Mouse (Mus musculus) frontal cortex, adult 2 months (tissue): ENCODE results near the gene Elavl1. TPM values are rescaled to one million over a fixed set of nuclear protein-coding genes. Genes with fewer than 3 reads are reported as not detected.

Source experiments
- DNase-seq, 2 experiments: peaks; one replicate each; pipeline ENCODE4 v3.0.0; 2022; ENCODE audit warnings: low spot score in 1 of 2; ENCODE audit errors: extremely low spot score in 1 of 2
- polyA plus RNA-seq: library from polyadenylated mRNA; depleted of rRNA; stranded (reverse); fragments of >200 nt; gene quantifications from 2 replicates; pipeline ENCODE4 v1.2.3, GENCODE M21; 2012

The Elavl1 gene
- polyA plus RNA-seq, 1 experiment: 40.2 TPM

- DNase-seq: peak; percentile 73 to 95
Observed at GRCm38 (mm10) chr8:4322470-4322869, 2.7 kb downstream of the Elavl1 start.

DNA sequence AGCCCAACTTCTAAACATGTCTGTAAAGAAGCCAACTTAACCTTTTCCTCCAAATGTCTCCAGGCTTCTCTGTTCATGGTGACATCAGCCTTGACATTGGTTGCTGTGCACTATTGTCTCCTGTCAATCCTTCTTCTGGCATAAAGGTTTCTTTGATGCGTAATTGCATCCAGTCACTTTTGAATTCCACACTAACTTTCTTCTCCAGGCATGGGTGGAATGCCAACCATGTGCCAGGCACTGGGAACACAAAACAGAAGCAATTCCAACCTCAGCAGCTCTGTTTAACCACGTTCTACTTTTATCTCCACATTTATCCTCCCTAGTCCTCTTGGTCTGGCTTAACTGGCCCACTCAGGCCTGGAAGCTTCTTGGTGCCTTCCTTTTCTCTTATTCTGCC is 4.2 kb downstream of the Elavl1 start:
- no peak for DNase-seq

DNA sequence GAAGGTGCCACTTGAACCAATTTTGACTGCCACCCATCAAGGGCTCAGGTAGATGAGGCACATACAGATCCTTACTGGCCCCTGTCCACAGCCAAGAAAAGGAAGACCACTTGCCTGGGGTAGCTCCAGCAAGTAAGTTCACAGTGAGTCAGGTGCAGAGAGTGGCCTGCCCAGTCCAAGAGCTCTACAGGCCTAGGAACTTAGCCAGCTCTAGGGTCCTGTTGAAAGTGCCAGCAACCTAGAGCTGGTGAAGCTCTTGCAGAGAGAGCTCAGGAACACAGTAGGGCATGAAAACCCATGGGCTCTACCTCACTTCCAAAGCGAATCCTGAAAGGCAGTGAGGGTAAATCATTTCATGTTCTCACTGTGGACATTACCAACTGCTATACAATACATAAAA is 4.8 kb downstream of the Elavl1 start:
- DNase-seq: no peak

DNA sequence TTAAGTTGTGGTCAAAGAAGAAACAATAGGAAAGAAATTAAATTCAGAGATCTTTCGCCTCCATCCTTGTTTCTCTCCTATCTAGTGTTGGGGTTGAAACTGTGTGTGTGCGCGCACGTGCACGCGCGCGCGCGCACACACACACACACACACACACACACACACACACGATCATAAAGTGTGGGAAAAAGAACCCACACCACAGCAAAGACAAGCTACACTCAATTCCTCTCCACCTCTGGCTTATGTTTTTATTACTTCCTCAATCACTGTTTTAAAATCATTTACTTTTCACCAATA is 5.7 kb downstream of the Elavl1 start:
- no peak for DNase-seq

DNA sequence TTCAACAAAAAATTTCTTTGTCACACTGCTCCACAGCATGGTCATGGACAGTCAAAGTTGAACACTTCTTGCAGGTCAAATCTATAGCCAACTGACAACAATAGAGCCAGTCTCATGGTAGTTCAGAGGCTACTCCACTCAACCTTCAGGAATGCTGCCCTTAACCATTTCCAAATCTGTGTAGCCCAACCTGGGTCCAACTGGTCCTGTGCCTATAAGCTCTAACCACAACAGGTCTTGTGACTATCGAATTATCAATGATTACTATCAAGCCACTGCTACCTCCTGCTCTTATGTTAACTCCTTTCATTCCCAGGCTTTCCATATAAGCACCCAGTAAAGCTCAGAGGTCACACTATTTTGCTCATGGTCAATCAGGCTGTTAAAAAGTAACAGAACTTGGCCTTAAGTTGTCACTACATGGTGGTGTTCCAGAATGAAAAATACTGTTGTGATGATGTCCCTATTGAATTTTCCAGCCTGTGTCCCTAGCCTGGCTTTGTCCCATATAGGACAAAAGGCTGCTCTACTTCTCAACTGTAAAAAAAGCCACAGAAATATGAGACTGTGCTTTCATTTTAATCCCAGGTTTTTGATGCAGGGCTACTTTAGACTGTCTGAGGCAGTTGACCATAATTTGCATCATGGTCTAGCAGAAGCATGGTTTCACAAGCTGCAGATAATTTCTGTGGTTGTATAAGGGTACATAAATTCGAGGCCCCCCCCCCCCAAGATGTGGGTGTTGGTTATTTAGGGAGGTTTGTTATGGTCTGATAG is 6.2 kb downstream of the Elavl1 start:
- DNase-seq: no peak

DNA sequence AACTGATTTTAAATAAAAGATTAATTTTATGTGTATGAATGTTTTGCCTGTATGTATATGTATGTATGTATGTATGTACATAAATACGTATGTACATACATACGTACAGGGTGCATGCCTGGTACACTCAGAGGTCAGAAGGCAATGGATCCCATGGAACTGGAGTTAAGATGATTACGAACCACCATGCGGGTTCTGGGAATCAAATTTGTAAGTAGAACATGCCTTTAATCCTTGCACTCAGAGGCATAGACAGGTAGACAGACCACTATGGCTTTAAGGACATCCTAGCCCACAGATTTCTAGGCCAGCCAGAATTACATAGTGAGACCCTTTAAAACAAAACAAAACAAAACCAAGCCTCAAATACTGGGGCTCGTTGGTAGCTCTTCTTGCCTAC is 7.1 kb downstream of the Elavl1 start:
- DNase-seq: no peak

DNA sequence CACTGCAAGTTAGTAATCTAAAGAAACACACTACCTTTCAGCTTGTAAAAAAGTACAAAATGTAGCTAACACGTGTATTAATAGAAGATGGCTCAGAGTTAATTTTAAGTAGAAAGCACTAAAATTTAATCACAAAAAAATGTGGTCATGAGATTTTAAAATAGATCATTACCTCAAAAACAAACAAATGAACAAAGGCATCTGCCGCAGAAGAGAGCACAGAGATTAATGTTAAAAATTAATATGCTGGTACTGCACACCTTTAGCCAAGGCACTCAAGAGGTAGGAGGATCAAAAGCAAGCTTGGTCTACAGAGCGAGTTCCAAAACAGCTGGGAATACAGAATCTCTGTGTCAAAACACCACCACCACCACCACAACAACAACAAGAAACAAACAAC is 10.4 kb downstream of the Elavl1 start:
- no peak for DNase-seq

GRCm38 (mm10) chr8:4313254-4314124 is 11.7 kb downstream of the Elavl1 start:
- DNase-seq: peak in 1 of 2 experiments; percentile 28

GRCm38 (mm10) chr8:4312104-4312503 is 13.1 kb downstream of the Elavl1 start:
- no peak for DNase-seq

GRCm38 (mm10) chr8:4305838-4306237 is 19.4 kb downstream of the Elavl1 start:
- DNase-seq: no peak

- DNase-seq: no peak
Observed at GRCm38 (mm10) chr8:4304124-4304547, 21.1 kb downstream of the Elavl1 start.

DNA sequence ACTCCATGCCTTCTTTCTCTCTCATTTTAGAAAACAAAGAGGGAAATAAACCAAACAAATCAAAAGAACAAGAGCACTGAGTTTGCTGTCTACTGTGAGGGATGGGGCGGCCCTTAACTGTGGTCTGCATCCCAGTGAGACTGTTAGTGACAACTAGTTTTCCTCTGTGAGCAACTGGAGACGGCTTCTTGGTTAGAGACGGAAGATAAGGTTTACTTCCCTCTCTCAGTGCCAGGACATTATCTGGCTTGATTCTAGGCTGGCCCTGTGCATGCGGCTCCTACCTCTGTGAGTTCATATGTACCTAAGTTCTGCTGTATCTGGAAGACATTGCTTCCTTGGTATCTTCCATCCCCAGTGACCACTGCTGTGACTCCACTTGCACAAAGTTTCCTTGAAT is 27.4 kb downstream of the Elavl1 start:
- DNase-seq: no peak

- no peak for DNase-seq
Observed at GRCm38 (mm10) chr8:4292738-4293137, 32.5 kb downstream of the Elavl1 start.

- no peak for DNase-seq
Observed at GRCm38 (mm10) chr8:4276111-4276465, 49.1 kb downstream of the Elavl1 start.

DNA sequence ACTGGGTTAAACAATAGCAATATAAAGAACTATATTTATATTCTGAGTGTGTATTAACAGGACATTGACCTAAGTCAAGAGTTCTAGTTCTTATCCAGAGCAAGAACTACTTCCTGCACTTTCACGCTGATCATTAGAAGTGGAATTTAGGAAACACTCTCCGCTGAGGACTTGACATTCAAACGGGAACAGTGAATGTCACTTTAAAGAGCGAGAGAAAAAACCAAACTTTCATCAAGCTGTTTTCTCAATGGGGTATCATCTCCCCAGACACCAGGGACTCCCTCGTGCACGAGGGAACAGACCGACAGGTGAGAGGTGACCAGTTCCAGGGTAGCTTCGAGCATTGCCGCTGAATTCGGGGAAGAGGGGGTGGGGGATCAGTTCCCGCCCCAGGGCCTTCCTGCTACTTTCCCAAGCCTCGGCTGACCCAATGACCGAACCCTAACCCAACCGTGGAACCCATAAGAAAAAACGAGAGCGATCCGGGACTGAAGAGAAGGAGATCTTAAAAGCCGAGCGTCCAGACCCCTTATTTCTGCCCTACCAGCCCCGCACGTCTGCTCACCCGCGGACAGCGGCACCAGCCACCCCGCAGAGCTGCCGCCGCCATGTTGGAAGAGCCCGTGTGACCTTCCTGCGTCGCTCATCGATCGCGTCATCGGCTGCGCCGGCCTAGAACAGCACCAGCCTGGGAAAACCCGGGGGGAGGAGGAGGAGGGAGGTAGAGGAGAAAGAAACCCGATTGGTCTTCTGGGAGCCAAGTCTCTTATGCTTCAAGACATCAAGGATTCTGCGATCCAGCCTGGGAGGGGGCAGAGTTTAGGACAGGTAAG is 49.7 kb downstream of the Elavl1 start, which contains the start of gene Timm44:
Gene Timm44 (minus strand): TSS at position 639 of the 836 bp plus-strand sequence.
- peak; percentile 94 to 97 for DNase-seq

DNA sequence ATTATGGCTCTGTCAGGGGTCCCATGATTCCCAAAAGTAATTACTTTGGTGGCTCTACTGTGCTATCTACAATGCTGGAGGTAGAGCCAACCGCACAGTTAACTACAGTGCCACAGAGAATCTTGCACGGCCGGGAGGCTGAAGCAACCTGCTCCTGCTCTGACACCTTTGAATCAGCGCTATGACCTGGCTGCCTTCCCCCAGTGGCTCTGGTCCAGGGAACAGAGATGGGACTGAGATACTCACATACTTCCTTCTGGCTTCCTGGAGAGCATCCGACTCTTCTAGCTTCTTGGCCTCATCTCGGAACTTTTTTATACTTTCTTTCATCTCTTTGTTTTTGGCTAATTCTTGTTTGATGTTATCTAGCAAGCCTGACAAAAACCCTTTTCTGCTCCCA is 55.6 kb downstream of the Elavl1 start:
- no peak for DNase-seq

DNA sequence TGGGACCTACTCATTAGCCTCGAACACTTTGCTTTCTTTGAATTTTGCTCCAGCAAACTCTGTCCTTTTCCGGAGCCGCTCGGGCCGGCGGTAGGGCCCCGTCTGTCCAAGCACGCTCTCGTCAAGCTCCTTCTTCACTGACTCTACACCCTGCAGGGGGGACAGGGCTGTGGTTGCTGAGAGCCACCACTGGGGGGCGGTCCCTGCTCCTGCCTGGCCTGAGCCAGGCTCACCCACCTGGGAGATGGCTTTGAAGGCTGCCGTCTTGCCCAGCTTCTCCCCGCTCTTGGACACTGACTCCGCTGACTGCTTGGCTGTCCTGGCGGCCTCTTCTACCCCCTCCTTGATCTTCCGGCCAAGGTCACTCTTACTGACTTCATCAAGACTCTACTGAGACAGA is 57.6 kb downstream of the Elavl1 start:
- DNase-seq: no peak

GRCm38 (mm10) chr8:4265160-4265914 is 59.9 kb downstream of the Elavl1 start:
- DNase-seq: no peak

GRCm38 (mm10) chr8:4263105-4263791 is 62.0 kb downstream of the Elavl1 start:
- peak in 1 of 2 experiments; percentile 58 for DNase-seq

GRCm38 (mm10) chr8:4259805-4260170 is 65.4 kb downstream of the Elavl1 start:
- no peak for DNase-seq
